Mouse (Mus musculus): ENCODE measurements around the gene Ccdc181. TPM values are rescaled to one million over a fixed set of nuclear protein-coding genes. Genes with fewer than 3 reads are reported as not detected.

Gene Ccdc181
- polyA plus RNA-seq, 1 experiment from 2014 or later = 8.7 TPM

Other genes with a start within 250 kb of the Ccdc181 start
- gene Sele, start 227.4 kb upstream of the Ccdc181 start, polyA plus RNA-seq (2014; fragmentation: Nextera tagmentation; extraction: Ambion mirVana) = not detected in 2 replicates
- 0.13 TPM in 1 of 2 replicates, not detected in the other for gene Sell, start 213.6 kb upstream of the Ccdc181 start, polyA plus RNA-seq (2014; fragmentation: Nextera tagmentation; extraction: Ambion mirVana)
- gene Selp, start 160.3 kb upstream of the Ccdc181 start, polyA plus RNA-seq (2014; fragmentation: Nextera tagmentation; extraction: Ambion mirVana) = 0.07 TPM in 1 of 2 replicates, not detected in the other
- gene F5, start 123.7 kb upstream of the Ccdc181 start, polyA plus RNA-seq (2014; fragmentation: Nextera tagmentation; extraction: Ambion mirVana) = 0.50 and 0.67 TPM in 2 replicates
- gene Slc19a2, start 26.5 kb upstream of the Ccdc181 start, polyA plus RNA-seq (2014; fragmentation: Nextera tagmentation; extraction: Ambion mirVana) = 10.5 and 11.8 TPM in 2 replicates
- gene Nme7, start 28.5 kb downstream of the Ccdc181 start, polyA plus RNA-seq (2014; fragmentation: Nextera tagmentation; extraction: Ambion mirVana) = 46.7 and 51.6 TPM in 2 replicates
- gene Blzf1, start 31.9 kb downstream of the Ccdc181 start, polyA plus RNA-seq (2014; fragmentation: Nextera tagmentation; extraction: Ambion mirVana) = 26.7 and 26.9 TPM in 2 replicates
- 11.6 and 11.9 TPM in 2 replicates for gene Atp1b1, start 182.8 kb downstream of the Ccdc181 start, polyA plus RNA-seq (2014; fragmentation: Nextera tagmentation; extraction: Ambion mirVana)